ENCODE assay signal across 19 mouse cellular contexts in the genomic region with DNA sequence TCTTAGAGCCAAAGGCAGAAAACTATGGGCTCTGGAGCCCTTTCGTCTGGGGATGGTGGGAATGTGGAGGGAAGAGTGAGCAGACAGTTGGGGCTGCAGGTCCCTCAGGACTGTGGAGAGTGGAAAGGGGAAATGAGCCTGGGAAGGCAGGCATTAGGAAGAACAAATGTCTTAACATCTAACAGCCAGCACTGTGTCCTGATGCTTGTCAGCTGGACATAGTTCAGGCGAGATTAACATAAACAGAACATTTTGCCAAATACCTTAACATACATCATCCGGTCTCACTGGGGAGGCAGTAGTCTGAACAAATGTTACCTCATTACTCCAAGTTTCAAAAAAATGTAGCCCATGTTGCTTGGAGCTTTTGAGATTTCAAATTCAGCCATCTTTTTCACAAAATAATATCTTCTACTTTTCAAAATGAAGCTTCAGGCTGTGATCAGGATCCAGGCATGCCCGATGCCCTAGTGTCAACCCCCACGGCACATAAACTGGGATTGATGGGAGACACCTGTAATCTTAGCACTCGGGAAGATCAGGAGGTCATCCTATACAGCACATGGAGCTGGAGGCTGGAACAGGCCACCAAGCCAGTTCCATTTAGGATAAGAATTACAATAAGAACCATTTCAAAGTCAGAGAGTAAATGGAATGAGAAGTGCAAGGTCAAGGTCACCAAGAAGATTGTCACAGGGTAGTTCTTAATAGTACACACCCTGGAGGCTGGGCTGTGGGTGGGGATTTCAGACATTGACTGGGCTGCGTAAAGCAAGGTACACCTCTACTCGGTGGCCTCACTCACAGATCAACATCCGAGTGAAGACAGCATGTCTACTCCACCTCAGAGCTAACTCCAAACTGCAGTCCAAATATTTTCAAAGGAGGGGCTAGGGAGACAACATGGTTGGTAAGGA. TPM values are rescaled to one million over a fixed set of nuclear protein-coding genes. Genes with fewer than 3 reads are reported as not detected.
A peak's percentile ranks its signal among the peaks of the same experiment; 100 is the strongest.
DNase-seq lines count a peak whose midpoint lies in the region; ATAC-seq and TF ChIP-seq lines count a peak whose summit lies in the region.
"Had no signal": no experiment of that assay in that cellular context is flagged by ENCODE, and none has a peak within 500 bp of the region (broad histone marks: within the 10 kb centered on the region; RNA-seq: fewer than 3 reads in every experiment).

No protein-coding gene starts in this region.

- ATAC-seq in limb, embryonic 14.5 days (ENCODE audit: low FRiP score, low read depth) = 0 out of 2 replicates have a peak, but pooled peaks have one; percentile 41
- ATAC-seq: CD4-positive, CD25-positive, alpha-beta regulatory T cell, adult 4 months; Patski had no signal

- no peak overlapping the region for H3K4me2 ChIP-seq in limb, embryonic 14.5 days (replicated peaks; ENCODE audit: low read depth, low read length, severe bottlenecking)
- H3K4me2 ChIP-seq: heart, embryonic 15.5 days; hindbrain, embryonic 13.5 days; neural tube, embryonic 15.5 days had no signal

- no peaks in the 10 kb centered on the region for H3K9me3 ChIP-seq in limb, embryonic 14.5 days (ENCODE audit: control insufficient read depth, low read length)
- no peaks in the 10 kb centered on the region for H3K9me3 ChIP-seq in limb, embryonic 10.5 days (replicated peaks)
- no peaks in the 10 kb centered on the region for H3K9me3 ChIP-seq in ES-Bruce4 (replicated peaks; ENCODE audit: control insufficient read depth, insufficient read depth, low read length, poor library complexity, severe bottlenecking)
- H3K9me3 ChIP-seq: heart, embryonic 15.5 days; hindbrain, embryonic 13.5 days; neural tube, embryonic 15.5 days had no signal

- H3K36me3 ChIP-seq in limb, embryonic 14.5 days (ENCODE audit: control insufficient read depth, insufficient read depth, low read length) = no peaks in the 10 kb centered on the region
- no peaks in the 10 kb centered on the region for H3K36me3 ChIP-seq in limb, embryonic 10.5 days
- no peaks in the 10 kb centered on the region for H3K36me3 ChIP-seq in ES-Bruce4 (ENCODE audit: control insufficient read depth, insufficient read depth, low read length, poor library complexity, severe bottlenecking)
- H3K36me3 ChIP-seq: heart, embryonic 15.5 days; hindbrain, embryonic 13.5 days; neural tube, embryonic 15.5 days had no signal

- WGBS in limb, embryonic 14.5 days = 50% methylated on average over 9 of the region's 9 CpGs
- WGBS in limb, embryonic 10.5 days = 64% methylated on average over 9 of the region's 9 CpGs

- H3K4me1 ChIP-seq in limb, embryonic 14.5 days (ENCODE audit: control insufficient read depth, insufficient read depth, low read length) = 0 out of 2 replicates have a peak, but pooled peaks cover 3% of the 10 kb centered on the region
- H3K4me1 ChIP-seq in limb, embryonic 10.5 days = peaks cover 19% of the 10 kb centered on the region
- H3K4me1 ChIP-seq in ES-Bruce4 (ENCODE audit: control insufficient read depth, insufficient read depth, low read length) = peaks cover 3% of the 10 kb centered on the region

- peak; percentile 78 for TF ChIP-seq EP300 in ES-Bruce4 (IDR thresholded peaks at IDR 0.05; ENCODE audit: insufficient read depth, low read depth, low read length)

- no peak for TF ChIP-seq CTCF in ES-Bruce4 (IDR thresholded peaks at IDR 0.05; ENCODE audit: low read depth, low read length)

- peak; percentile 36 for DNase-seq in limb, embryonic 14.5 days (ENCODE audit: low spot score)
- no peak for DNase-seq in limb, embryonic 10.5 days (ENCODE audit: low spot score)
- DNase-seq in R1 (ENCODE audit: low read depth, low spot score) = peak; percentile 85
- peak; percentile 24 for DNase-seq in kidney, postnatal 14 days
- DNase-seq in spleen, postnatal 36 days (ENCODE audit: low spot score in 2 of 2) = no peak
- DNase-seq in spleen, postnatal 4 days (ENCODE audit: low spot score in 2 of 2) = no peak
- DNase-seq in frontal cortex, postnatal 36 days (ENCODE audit: low spot score in 2 of 2) = no peak
- DNase-seq: adrenal gland, postnatal 25 days; cerebellum, postnatal 10 days; liver; thymus, postnatal 36 days had no signal

- no peaks in the 10 kb centered on the region for H3K27me3 ChIP-seq in limb, embryonic 14.5 days (ENCODE audit: control insufficient read depth, insufficient read depth, low read length)
- no peaks in the 10 kb centered on the region for H3K27me3 ChIP-seq in limb, embryonic 10.5 days (ENCODE audit: low read depth, poor library complexity, severe bottlenecking)
- H3K27me3 ChIP-seq in ES-Bruce4 (ENCODE audit: control insufficient read depth, insufficient read depth, low read length, poor library complexity, severe bottlenecking) = no peaks in the 10 kb centered on the region
- H3K27me3 ChIP-seq: heart, embryonic 15.5 days; hindbrain, embryonic 13.5 days; neural tube, embryonic 15.5 days; Patski had no signal

- no peak for TF ChIP-seq POLR2A in limb, embryonic 14.5 days (IDR thresholded peaks at IDR 0.05; ENCODE audit: borderline replicate concordance, extremely low read depth, insufficient read depth, insufficient read length)
- no peak for TF ChIP-seq POLR2A in ES-Bruce4 (IDR thresholded peaks at IDR 0.05; ENCODE audit: insufficient read depth, low read length)

- no peak overlapping the region for H3K27ac ChIP-seq in limb, embryonic 14.5 days (replicated peaks; ENCODE audit: low read depth, low read length)
- H3K27ac ChIP-seq in limb, embryonic 10.5 days = no peak overlapping the region
- peak overlapping the region; percentile 36; the same call in 1 of the 2 replicates for H3K27ac ChIP-seq in ES-Bruce4 (ENCODE audit: insufficient read depth, low read length)
- H3K27ac ChIP-seq: heart, embryonic 15.5 days; hindbrain, embryonic 13.5 days; layer of hippocampus, adult 2 months; left cerebral cortex, adult 2 months; neural tube, embryonic 15.5 days had no signal

- no peak overlapping the region for H3K9ac ChIP-seq in limb, embryonic 14.5 days (ENCODE audit: low read depth, low read length, severe bottlenecking)
- H3K9ac ChIP-seq in ES-Bruce4 (ENCODE audit: low read depth, poor library complexity, severe bottlenecking) = 0 out of 2 replicates have a peak overlapping the region, but pooled peaks have one; percentile 15
- H3K9ac ChIP-seq: heart, embryonic 15.5 days; hindbrain, embryonic 13.5 days; neural tube, embryonic 15.5 days had no signal

- no peak overlapping the region for H3K4me3 ChIP-seq in limb, embryonic 14.5 days (replicated peaks; ENCODE audit: low read length)
- no peak overlapping the region for H3K4me3 ChIP-seq in limb, embryonic 10.5 days
- 0 out of 2 replicates have a peak overlapping the region, but pooled peaks have one; percentile 4 for H3K4me3 ChIP-seq in ES-Bruce4 (ENCODE audit: low read depth, low read length)
- H3K4me3 ChIP-seq: heart, embryonic 15.5 days; hindbrain, embryonic 13.5 days; layer of hippocampus, adult 2 months; left cerebral cortex, adult 2 months; neural tube, embryonic 15.5 days had no signal

RNA-seq across cellular contexts. Expression of a gene that starts 45.3 kb away (rescaled TPM):
- 20.8 and 26.5 TPM in 2 replicates for polyA plus RNA-seq in limb, embryonic 14.5 days (2012; rRNA removed)
- polyA plus RNA-seq in limb, embryonic 14.5 days (2014; fragmentation: Nextera tagmentation; extraction: Ambion mirVana) = 20.4 and 21.2 TPM in 2 replicates
- polyA plus RNA-seq in limb, embryonic 10.5 days (2016; fragmentation: Nextera tagmentation; extraction: Ambion mirVana) = 25.9 and 26.9 TPM in 2 replicates
- 32.1 and 37.6 TPM in 2 replicates for polyA plus RNA-seq in ES-Bruce4 (2011; ENCODE audit: insufficient read depth, insufficient read length, low read depth, missing spikeins)

Comparison
In these comparisons a context has a peak if more than half of its experiments do, and no peak if none do; other contexts are left out.
1. DNase-seq: peak in limb, embryonic 14.5 days (single experiment), R1 (single experiment) and kidney, postnatal 14 days (single experiment); none in limb, embryonic 10.5 days (single experiment), spleen, postnatal 36 days (0 of 2), spleen, postnatal 4 days (0 of 2) and frontal cortex, postnatal 36 days (0 of 2).